Mouse (Mus musculus): ENCODE results near the gene Wdr46.
A peak's percentile ranks its signal among the peaks of the same experiment; 100 is the strongest.

GRCm38 (mm10) chr17:33981192-33981909 is 40.9 kb downstream of the Wdr46 start:
- TF ChIP-seq CTCF (IDR thresholded peaks at IDR 0.05; ENCODE audit: borderline replicate concordance, insufficient read depth, low read length) = peak; percentile 55; the same call in 1 of the 2 replicates
- TF ChIP-seq POLR2A (IDR thresholded peaks at IDR 0.05; ENCODE audit: low read depth, low read length) = peak; percentile 56

All from embryonic fibroblast, embryonic 13.5 days (primary cell).